Mouse (Mus musculus): Measurements from ENCODE around the gene Bcas1. TPM values are rescaled to one million over a fixed set of nuclear protein-coding genes. Genes with fewer than 3 reads are reported as not detected.
A peak's percentile ranks its signal among the peaks of the same experiment; 100 is the strongest.

The Bcas1 gene
- polyA plus RNA-seq, 1 experiment from 2014 or later = 1.4 TPM

- H3K4me2 ChIP-seq = no peak overlapping the region
- WGBS = 59% methylated on average over 3 of the region's 3 CpGs
- no peaks in the 10 kb centered on the region for H3K9me3 ChIP-seq (ENCODE audit: low read depth, low read length)
- no peak for TF ChIP-seq CTCF (IDR thresholded peaks at IDR 0.05; ENCODE audit: low read depth)
- H3K4me3 ChIP-seq (ENCODE audit: low read depth, low read length) = no peak overlapping the region
- DNase-seq (no peak), ATAC-seq (ENCODE audit: insufficient read depth) (no peak)
- H3K27ac ChIP-seq (ENCODE audit: low read depth) = no peak overlapping the region
- H3K4me1 ChIP-seq (ENCODE audit: insufficient read depth) = no peaks in the 10 kb centered on the region
- H3K36me3 ChIP-seq (ENCODE audit: insufficient read depth) = no peaks in the 10 kb centered on the region
- no peak overlapping the region for H3K9ac ChIP-seq
- no peaks in the 10 kb centered on the region for H3K27me3 ChIP-seq (ENCODE audit: insufficient read depth, low read length)
These were observed 3.5 kb downstream of the Bcas1 start for GRCm38 (mm10) chr2:170424131-170424530.

DNA sequence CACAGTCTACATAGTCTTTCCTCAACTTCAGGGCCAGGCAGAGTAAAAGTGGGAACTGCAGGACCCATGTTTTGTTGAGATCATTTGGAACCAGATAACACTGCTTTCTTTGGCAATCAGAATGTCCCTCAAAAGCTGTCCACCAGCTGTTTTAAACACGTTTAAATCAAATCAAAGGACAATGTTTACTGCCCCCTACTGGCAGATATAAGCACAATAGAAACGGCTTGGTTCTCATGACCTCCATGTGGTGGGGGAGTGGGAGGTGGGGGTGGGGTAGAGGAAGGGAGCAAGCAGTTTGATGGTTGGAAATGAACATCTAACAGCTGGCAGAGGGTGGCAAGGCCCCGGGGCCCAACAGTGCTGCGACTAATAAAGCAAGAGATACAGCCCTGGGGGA, 5.7 kb downstream of the Bcas1 start:
- TF ChIP-seq CTCF (IDR thresholded peaks at IDR 0.05; ENCODE audit: low read depth) = peak; percentile 41
- H3K4me3 ChIP-seq (ENCODE audit: low read depth, low read length) = no peak overlapping the region
- H3K4me2 ChIP-seq = no peak overlapping the region
- 38% methylated on average over 4 of the region's 4 CpGs for WGBS
- H3K9me3 ChIP-seq (ENCODE audit: low read depth, low read length) = no peaks in the 10 kb centered on the region
- ATAC-seq (ENCODE audit: insufficient read depth) (no peak), DNase-seq (peak; percentile 51)
- H3K27me3 ChIP-seq (ENCODE audit: insufficient read depth, low read length) = no peaks in the 10 kb centered on the region
- no peaks in the 10 kb centered on the region for H3K36me3 ChIP-seq (ENCODE audit: insufficient read depth)
- H3K9ac ChIP-seq = no peak overlapping the region
- H3K27ac ChIP-seq (ENCODE audit: low read depth) = no peak overlapping the region
- no peaks in the 10 kb centered on the region for H3K4me1 ChIP-seq (ENCODE audit: insufficient read depth)

DNA sequence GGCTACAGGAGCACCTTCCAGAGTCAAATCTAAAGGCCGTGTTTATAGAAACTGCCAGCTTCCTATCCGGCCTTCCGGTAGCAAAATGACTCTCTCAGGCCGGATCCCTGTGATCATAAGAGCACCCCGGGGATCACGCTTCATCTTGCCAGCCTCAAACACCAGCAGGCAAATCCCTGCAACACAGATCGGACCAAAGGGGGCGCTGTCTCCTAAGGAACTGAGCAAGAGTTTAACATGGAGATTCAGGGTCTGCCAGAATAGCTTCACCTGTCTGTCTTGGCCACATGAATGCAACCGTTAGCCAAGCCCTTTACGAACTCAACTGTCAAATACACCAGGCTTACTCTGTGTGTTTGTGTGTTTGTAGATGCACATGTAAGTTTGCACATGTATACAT, 8.9 kb downstream of the Bcas1 start:
- Histone ChIP-seq H3K27ac (ENCODE audit: low read depth) (no peak overlapping the region), H3K9me3 (ENCODE audit: low read depth, low read length) (no peaks in the 10 kb centered on the region), H3K4me3 (ENCODE audit: low read depth, low read length) (no peak overlapping the region), H3K4me1 (ENCODE audit: insufficient read depth) (no peaks in the 10 kb centered on the region), H3K27me3 (ENCODE audit: insufficient read depth, low read length) (no peaks in the 10 kb centered on the region), H3K36me3 (ENCODE audit: insufficient read depth) (no peaks in the 10 kb centered on the region), H3K9ac (no peak overlapping the region), H3K4me2 (no peak overlapping the region)
- 27% methylated on average over 10 of the region's 10 CpGs for WGBS
- DNase-seq (peak; percentile 57), ATAC-seq (ENCODE audit: insufficient read depth) (no peak)
- TF ChIP-seq CTCF (IDR thresholded peaks at IDR 0.05; ENCODE audit: low read depth) = peak; percentile 66

DNA sequence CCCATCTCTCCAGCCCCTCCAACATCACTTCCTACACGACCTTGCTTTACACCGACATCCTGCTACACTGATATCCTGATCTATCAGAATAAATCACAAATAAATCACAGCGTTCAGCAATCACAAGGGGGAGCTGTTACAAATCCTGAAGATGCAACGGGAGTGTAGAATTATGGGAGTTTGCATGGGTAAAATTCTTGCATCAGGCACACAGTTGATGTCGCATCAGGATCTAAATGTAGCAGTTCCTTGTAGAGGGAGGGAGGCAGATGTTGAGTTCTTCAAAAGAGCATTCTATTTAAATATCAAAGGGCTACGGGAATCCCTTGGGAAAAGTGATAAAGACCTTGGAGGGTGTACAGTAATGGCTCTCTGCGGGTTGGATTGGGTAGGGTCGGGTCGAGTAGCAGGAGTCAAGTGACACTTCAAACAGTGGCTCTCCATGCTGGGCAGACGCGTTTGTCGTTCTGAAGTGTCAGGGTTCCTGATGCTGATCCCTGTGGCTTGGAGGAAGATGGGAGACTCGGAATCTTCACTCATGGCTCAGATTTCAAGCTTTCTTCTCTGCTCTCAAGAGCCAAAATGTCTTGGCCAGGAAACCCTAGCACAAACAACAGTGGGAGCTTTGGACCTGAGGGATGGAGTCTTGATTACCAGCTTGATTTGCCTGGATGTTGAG, 16.0 kb downstream of the Bcas1 start:
- Histone ChIP-seq H3K27ac (ENCODE audit: low read depth) (no peak overlapping the region), H3K9me3 (ENCODE audit: low read depth, low read length) (no peaks in the 10 kb centered on the region), H3K9ac (no peak overlapping the region), H3K4me2 (peak overlapping the region; percentile 53), H3K4me1 (ENCODE audit: insufficient read depth) (peaks cover 11% of the 10 kb centered on the region; the same call in 1 of the 2 replicates), H3K27me3 (ENCODE audit: insufficient read depth, low read length) (peaks cover 19% of the 10 kb centered on the region), H3K4me3 (ENCODE audit: low read depth, low read length) (peak overlapping the region; percentile 5; the same call in 1 of the 2 replicates), H3K36me3 (ENCODE audit: insufficient read depth) (no peaks in the 10 kb centered on the region)
- ATAC-seq (ENCODE audit: insufficient read depth) (peak; percentile 40; the same call in 1 of the 2 replicates), DNase-seq (peak; percentile 60)
- 4% methylated on average over 13 of the region's 13 CpGs for WGBS
- peak; percentile 41 for TF ChIP-seq CTCF (IDR thresholded peaks at IDR 0.05; ENCODE audit: low read depth)

DNA sequence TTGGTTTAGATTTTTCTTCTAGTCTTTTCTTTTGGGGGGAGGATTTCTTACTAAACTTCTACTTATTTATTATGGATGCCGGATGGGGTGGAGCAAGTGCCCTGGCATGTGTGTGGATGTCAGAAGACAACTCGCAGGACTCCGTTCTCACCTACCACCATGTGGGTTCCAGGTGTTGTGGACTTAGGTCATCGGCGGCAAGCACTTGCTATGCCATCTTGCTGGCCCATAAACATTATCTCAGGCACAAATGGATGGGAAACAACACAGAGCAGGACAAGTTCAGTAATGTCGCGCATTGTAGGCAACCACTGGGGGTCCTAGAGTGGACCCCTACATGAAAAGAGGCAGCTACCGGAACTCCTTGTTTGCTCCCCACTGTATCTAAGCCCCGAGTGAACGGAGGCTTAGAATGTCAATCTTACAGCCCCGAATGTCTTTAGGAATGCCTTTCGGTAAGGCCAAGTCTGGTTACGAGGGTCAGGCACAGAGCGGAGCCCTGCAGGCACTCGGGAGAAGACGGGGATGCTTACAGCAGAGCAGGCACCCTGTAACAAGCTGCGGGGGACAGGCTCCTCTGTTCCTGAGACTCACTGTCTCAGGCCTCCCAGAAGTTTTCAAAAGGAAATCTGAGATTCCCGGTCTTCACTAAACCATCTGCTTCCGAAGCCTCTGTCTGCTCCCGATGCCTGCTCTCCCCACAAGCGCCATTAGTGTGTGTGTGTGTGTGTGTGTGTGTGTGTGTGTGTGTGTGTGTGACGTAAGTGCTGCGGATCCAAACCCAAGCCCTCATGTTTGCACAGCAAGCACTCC, 16.8 kb downstream of the Bcas1 start:
- H3K27me3 ChIP-seq (ENCODE audit: insufficient read depth, low read length) = peaks cover 19% of the 10 kb centered on the region
- DNase-seq (peak; percentile 28), ATAC-seq (ENCODE audit: insufficient read depth) (peak; percentile 52)
- 11% methylated on average over 23 of the region's 23 CpGs for WGBS
- H3K27ac ChIP-seq (ENCODE audit: low read depth) = no peak overlapping the region
- H3K9ac ChIP-seq = 0 out of 2 replicates have a peak overlapping the region, but pooled peaks have one; percentile 31
- H3K4me1 ChIP-seq (ENCODE audit: insufficient read depth) = peaks cover 11% of the 10 kb centered on the region; the same call in 1 of the 2 replicates
- TF ChIP-seq CTCF (IDR thresholded peaks at IDR 0.05; ENCODE audit: low read depth) = no peak
- H3K36me3 ChIP-seq (ENCODE audit: insufficient read depth) = no peaks in the 10 kb centered on the region
- peak overlapping the region; percentile 53 for H3K4me2 ChIP-seq
- no peaks in the 10 kb centered on the region for H3K9me3 ChIP-seq (ENCODE audit: low read depth, low read length)
- H3K4me3 ChIP-seq (ENCODE audit: low read depth, low read length) = peak overlapping the region; percentile 5; the same call in 1 of the 2 replicates

DNA sequence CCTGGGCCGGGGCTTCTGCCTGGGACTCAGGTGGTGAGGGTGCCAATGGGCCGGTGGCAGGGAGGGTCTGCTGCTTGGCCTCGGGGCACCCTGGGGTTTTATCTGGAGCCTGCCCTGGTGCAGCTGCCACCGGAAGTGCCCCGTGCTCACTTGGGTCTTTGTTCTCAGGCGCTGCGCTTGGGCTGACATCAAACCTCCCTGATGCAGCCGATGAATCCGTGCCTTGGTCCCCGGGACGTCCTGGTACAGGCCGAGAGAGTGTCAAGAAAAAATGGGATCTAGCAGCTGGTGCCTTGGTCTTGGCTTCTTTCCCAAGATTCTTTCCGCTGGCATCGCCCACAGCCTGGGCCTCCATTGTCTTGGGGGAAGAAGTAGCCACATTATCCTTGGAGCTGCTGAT, 21.2 kb downstream of the Bcas1 start:
- Histone ChIP-seq H3K27me3 (ENCODE audit: insufficient read depth, low read length) (peaks cover 11% of the 10 kb centered on the region), H3K4me2 (no peak overlapping the region)
- WGBS = 66% methylated on average over 14 of the region's 14 CpGs

More for the DNA sequence above, 21.2 kb downstream of the Bcas1 start:
- no peaks in the 10 kb centered on the region for H3K9me3 ChIP-seq (ENCODE audit: low read depth, low read length)
- ATAC-seq (ENCODE audit: insufficient read depth) (no peak), DNase-seq (no peak)
- H3K4me3 ChIP-seq (ENCODE audit: low read depth, low read length) = no peak overlapping the region
- no peak overlapping the region for H3K9ac ChIP-seq
- TF ChIP-seq CTCF (IDR thresholded peaks at IDR 0.05; ENCODE audit: low read depth) = no peak
- peaks cover 18% of the 10 kb centered on the region; the same call in 1 of the 2 replicates for H3K4me1 ChIP-seq (ENCODE audit: insufficient read depth)
- H3K36me3 ChIP-seq (ENCODE audit: insufficient read depth) = no peaks in the 10 kb centered on the region
- H3K27ac ChIP-seq (ENCODE audit: low read depth) = no peak overlapping the region
